Mouse (Mus musculus): ENCODE results near the gene Id3.

GRCm38 (mm10) chr4:136171455-136171854 is 28.2 kb downstream of the Id3 start:
- TF ChIP-seq MAX (IDR thresholded peaks at IDR 0.05; ENCODE audit: low read length) (no peak), USF2 (conservative IDR thresholded peaks at IDR 0.05; ENCODE audit: low read depth, low read length) (no peak)

All from CH12.LX (cell line).